Mouse (Mus musculus) myocyte (in vitro differentiated cells): ENCODE measurements at regions not wholly inside any gene's neighbourhood (a gene's known extent, or its start where the extent isn't known, plus 50 kb on each side); places are given as distances from the start of the nearest gene placed in this dataset.

Experiments used
- CEBPB ChIP-seq: IDR thresholded peaks from 2 replicates; pipeline ENCODE4 v1.6.1; 2011; ENCODE audit warnings: mild to moderate bottlenecking, moderate library complexity; ENCODE audit not compliant: poor library complexity, insufficient read depth, severe bottlenecking
- E2F4 ChIP-seq: IDR thresholded peaks from one replicate; pipeline ENCODE4 v1.6.1; 2011; ENCODE audit warnings: mild to moderate bottlenecking, control low read depth, moderate library complexity; ENCODE audit not compliant: insufficient read depth
- MAX ChIP-seq: IDR thresholded peaks from one replicate; pipeline ENCODE4 v1.6.1; 2011; ENCODE audit warnings: low read depth, mild to moderate bottlenecking, control low read depth
- MYOD1 ChIP-seq, 3 experiments: IDR thresholded peaks; one replicate each; pipeline ENCODE4 v1.6.1; 2011; ENCODE audit warnings: control low read depth in 2 of 3, low read depth in 2 of 3, mild to moderate bottlenecking in 2 of 3, moderate library complexity in 1 of 3; ENCODE audit not compliant: insufficient read length in 2 of 3, control insufficient read depth in 1 of 3
- MYOG ChIP-seq, 3 experiments: IDR thresholded peaks; one replicate each; pipeline ENCODE4 v1.6.1; 2011; ENCODE audit warnings: control low read depth in 2 of 3, low read depth in 2 of 3, mild to moderate bottlenecking in 2 of 3; ENCODE audit not compliant: insufficient read length in 2 of 3, control insufficient read depth in 1 of 3, insufficient read depth in 1 of 3
- POLR2A ChIP-seq: IDR thresholded peaks from one replicate; pipeline ENCODE4 v1.6.1; 2011; ENCODE audit warnings: low read depth, mild to moderate bottlenecking, control low read depth, moderate library complexity; ENCODE audit not compliant: insufficient read length
- POLR2AphosphoS2 ChIP-seq: IDR thresholded peaks from one replicate; pipeline ENCODE4 v1.6.1; 2011; ENCODE audit warnings: low read depth, control low read depth; ENCODE audit not compliant: insufficient read length
- REST ChIP-seq: IDR thresholded peaks from one replicate; pipeline ENCODE4 v1.6.1; 2011; ENCODE audit warnings: mild to moderate bottlenecking, control low read depth, moderate library complexity; ENCODE audit not compliant: insufficient read depth, insufficient read length
- SRF ChIP-seq: IDR thresholded peaks from one replicate; pipeline ENCODE4 v1.6.1; 2011; ENCODE audit warnings: low read depth; ENCODE audit not compliant: control insufficient read depth, insufficient read length
- TCF12 ChIP-seq: IDR thresholded peaks from one replicate; pipeline ENCODE4 v1.6.1; 2011; ENCODE audit warnings: mild to moderate bottlenecking, control low read depth; ENCODE audit not compliant: poor library complexity, insufficient read depth, severe bottlenecking
- USF1 ChIP-seq: IDR thresholded peaks from one replicate; pipeline ENCODE4 v1.6.1; 2011; ENCODE audit warnings: low read depth, mild to moderate bottlenecking, control low read depth, moderate library complexity

DNA sequence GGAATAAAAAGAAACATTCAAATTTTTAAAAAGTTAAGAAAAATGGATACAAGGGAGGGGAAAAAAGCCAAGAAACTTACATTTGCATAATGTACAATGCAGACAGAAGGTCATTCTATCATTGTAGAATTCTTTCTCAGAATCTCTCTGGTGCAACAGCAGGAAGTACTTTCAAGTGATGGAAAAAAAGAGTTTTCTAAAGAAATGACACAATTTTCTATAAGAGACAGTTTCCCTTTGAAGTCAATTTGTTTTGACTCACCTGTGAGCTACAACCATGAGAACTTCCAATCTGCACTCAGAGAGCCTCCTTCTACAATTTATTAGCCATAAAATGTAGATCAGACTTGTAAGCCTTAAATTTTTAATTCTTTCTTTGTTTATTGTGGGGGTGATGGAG lies 181.6 kb upstream of the Trib2 start:
- no peak for TF ChIP-seq POLR2A
- no peak for TF ChIP-seq USF1
- no peak for TF ChIP-seq POLR2AphosphoS2
- TF ChIP-seq MYOG (IDR thresholded peaks at IDR 0.05; ENCODE audit: control insufficient read depth in 1 of 3, insufficient read depth in 1 of 3, insufficient read length in 2 of 3, low read depth in 2 of 3), result no peak
- no peak for TF ChIP-seq SRF
- TF ChIP-seq MAX, result no peak
- no peak for TF ChIP-seq CEBPB
- no peak for TF ChIP-seq E2F4
- no peak for TF ChIP-seq MYOD1 (IDR thresholded peaks at IDR 0.05; ENCODE audit: control insufficient read depth in 1 of 3, insufficient read length in 2 of 3, low read depth in 2 of 3)
- no peak for TF ChIP-seq TCF12
- TF ChIP-seq REST, result no peak
